Mouse (Mus musculus) MEL (cell line): ENCODE results near the gene Asic3. TPM values are rescaled to one million over a fixed set of nuclear protein-coding genes. Genes with fewer than 3 reads are reported as not detected.
A peak's percentile ranks its signal among the peaks of the same experiment; 100 is the strongest.

Experiments used
- DNase-seq: peaks from one replicate; pipeline ENCODE4 v3.0.0; 2011; ENCODE audit warnings: low read depth, low spot score
- H3K27ac ChIP-seq: 2 replicates; pipeline ENCODE4 v1.5.1; 2012; ENCODE audit warnings: low read depth, mild to moderate bottlenecking, control low read depth, low read length, moderate library complexity; ENCODE audit not compliant: control insufficient read depth
- H3K27me3 ChIP-seq, 2 experiments: fragments of 150-350 bp in 1 of 2; sonication (generic) in 1 of 2; 2 replicates each; pipeline ENCODE4 v1.6.1; 2012; ENCODE audit warnings: low read length in 2 of 2, mild to moderate bottlenecking in 2 of 2, improper control_type of control experiment in 1 of 2, moderate library complexity in 1 of 2; ENCODE audit not compliant: insufficient read depth in 2 of 2, control insufficient read depth in 1 of 2
- H3K36me3 ChIP-seq, 2 experiments: 2 replicates each; pipeline ENCODE4 v1.6.1; 2012 to 2014; ENCODE audit warnings: low read length in 2 of 2, improper control_type of control experiment in 1 of 2, inconsistent platforms in 1 of 2, mild to moderate bottlenecking in 1 of 2; ENCODE audit not compliant: insufficient read depth in 2 of 2, control insufficient read depth in 1 of 2
- H3K4me1 ChIP-seq, 2 experiments: fragments of 150-350 bp in 1 of 2; sonication (generic) in 1 of 2; 2 replicates each; pipeline ENCODE4 v1.6.1; 2012; ENCODE audit warnings: low read length in 2 of 2, improper control_type of control experiment in 1 of 2, mild to moderate bottlenecking in 1 of 2; ENCODE audit not compliant: insufficient read depth in 2 of 2, control insufficient read depth in 1 of 2
- H3K4me3 ChIP-seq, 2 experiments: fragments of 150-350 bp in 1 of 2; sonication (generic) in 1 of 2; 2 replicates each; pipeline ENCODE4 v1.5.1; 2012; ENCODE audit warnings: low read depth in 2 of 2, low read length in 2 of 2, mild to moderate bottlenecking in 2 of 2, moderate library complexity in 2 of 2, control low read depth in 1 of 2, improper control_type of control experiment in 1 of 2; ENCODE audit not compliant: control insufficient read depth in 1 of 2, insufficient read depth in 1 of 2
- H3K79me2 ChIP-seq: 2 replicates; pipeline ENCODE4 v1.6.1; 2012; ENCODE audit warnings: mild to moderate bottlenecking, low read length, moderate library complexity; ENCODE audit not compliant: control insufficient read depth, poor library complexity, insufficient read depth
- H3K9ac ChIP-seq: 2 replicates; pipeline ENCODE4 v1.6.1; 2012; ENCODE audit warnings: low read depth, mild to moderate bottlenecking, control low read depth, low read length, moderate library complexity; ENCODE audit not compliant: control insufficient read depth, poor library complexity, severe bottlenecking
- H3K9me3 ChIP-seq: fragments of 150-350 bp; sonication (generic); replicated peaks from 2 replicates; pipeline ENCODE4 v1.6.1; 2012; ENCODE audit warnings: mild to moderate bottlenecking, low read length, improper control_type of control experiment, moderate library complexity; ENCODE audit not compliant: insufficient read depth
- CHD1 ChIP-seq: IDR thresholded peaks from 2 replicates; pipeline ENCODE4 v1.6.1; 2012; ENCODE audit warnings: low read depth, mild to moderate bottlenecking, inconsistent platforms, low read length, improper control_type of control experiment
- CHD2 ChIP-seq: IDR thresholded peaks from 2 replicates; pipeline ENCODE4 v1.6.1; 2011; ENCODE audit warnings: low read length, improper control_type of control experiment
- CTCF ChIP-seq, 3 experiments: IDR thresholded peaks in 2 of 3; conservative IDR thresholded peaks in 1 of 3; 2 replicates each; pipeline ENCODE4 v1.5.1; 2011 to 2012; ENCODE audit warnings: low read length in 3 of 3, low read depth in 2 of 3, mild to moderate bottlenecking in 2 of 3, improper control_type of control experiment in 1 of 3, inconsistent platforms in 1 of 3, mixed read lengths in 1 of 3, moderate library complexity in 1 of 3; ENCODE audit not compliant: control insufficient read depth in 1 of 3, insufficient read depth in 1 of 3, poor library complexity in 1 of 3, severe bottlenecking in 1 of 3
- E2F4 ChIP-seq: IDR thresholded peaks from 2 replicates; pipeline ENCODE4 v1.6.1; 2011; ENCODE audit warnings: low read depth, low read length, improper control_type of control experiment, borderline replicate concordance
- EP300 ChIP-seq, 2 experiments: IDR thresholded peaks; 2 replicates each; pipeline ENCODE4 v1.6.1; 2011; ENCODE audit warnings: improper control_type of control experiment in 2 of 2, low read length in 2 of 2, low read depth in 1 of 2, mild to moderate bottlenecking in 1 of 2
- ETS1 ChIP-seq: IDR thresholded peaks from 2 replicates; pipeline ENCODE4 v1.6.1; 2012; ENCODE audit warnings: low read depth, mild to moderate bottlenecking, inconsistent platforms, low read length, improper control_type of control experiment, moderate library complexity
- GATA1 ChIP-seq: IDR thresholded peaks from 2 replicates; pipeline ENCODE4 v1.6.1; 2011; ENCODE audit warnings: low read depth, low read length, improper control_type of control experiment
- JUND ChIP-seq: IDR thresholded peaks from 2 replicates; pipeline ENCODE4 v1.6.1; 2011; ENCODE audit warnings: low read depth, mild to moderate bottlenecking, improper control_type of control experiment, low read length
- MAFK ChIP-seq: IDR thresholded peaks from 2 replicates; pipeline ENCODE4 v1.6.1; 2011; ENCODE audit warnings: low read depth, mild to moderate bottlenecking, low read length, improper control_type of control experiment, borderline replicate concordance
- MAX ChIP-seq: IDR thresholded peaks from 2 replicates; pipeline ENCODE4 v1.6.1; 2011; ENCODE audit warnings: low read length, improper control_type of control experiment
- MAZ ChIP-seq: IDR thresholded peaks from 2 replicates; pipeline ENCODE4 v1.6.1; 2012; ENCODE audit warnings: low read depth, mild to moderate bottlenecking, inconsistent platforms, low read length, improper control_type of control experiment
- MYB ChIP-seq: IDR thresholded peaks from 2 replicates; pipeline ENCODE4 v1.6.1; 2011; ENCODE audit warnings: mild to moderate bottlenecking, low read depth, low read length, improper control_type of control experiment
- MYC ChIP-seq: IDR thresholded peaks from 2 replicates; pipeline ENCODE4 v1.6.1; 2011; ENCODE audit warnings: low read depth, mild to moderate bottlenecking, low read length, improper control_type of control experiment, moderate library complexity
- NELFE ChIP-seq: IDR thresholded peaks from 2 replicates; pipeline ENCODE4 v1.6.1; 2011; ENCODE audit warnings: low read depth, low read length, improper control_type of control experiment
- NRF1 ChIP-seq: IDR thresholded peaks from 2 replicates; pipeline ENCODE4 v1.6.1; 2014; ENCODE audit warnings: low read depth, mild to moderate bottlenecking, inconsistent platforms, low read length, improper control_type of control experiment, moderate library complexity; ENCODE audit not compliant: poor library complexity, insufficient read depth, severe bottlenecking
- POLR2A ChIP-seq, 2 experiments: IDR thresholded peaks; 2 replicates each; pipeline ENCODE4 v1.6.1; 2011 to 2012; ENCODE audit warnings: low read length in 2 of 2, mild to moderate bottlenecking in 2 of 2, control low read depth in 1 of 2, improper control_type of control experiment in 1 of 2, low read depth in 1 of 2, moderate library complexity in 1 of 2; ENCODE audit not compliant: control insufficient read depth in 1 of 2, insufficient read depth in 1 of 2, poor library complexity in 1 of 2
- POLR2AphosphoS2 ChIP-seq: IDR thresholded peaks from 2 replicates; pipeline ENCODE4 v1.6.1; 2011; ENCODE audit warnings: low read length, improper control_type of control experiment
- RAD21 ChIP-seq: IDR thresholded peaks from 2 replicates; pipeline ENCODE4 v1.6.1; 2011; ENCODE audit warnings: mild to moderate bottlenecking, low read depth, low read length, improper control_type of control experiment
- RCOR1 ChIP-seq: IDR thresholded peaks from 2 replicates; pipeline ENCODE4 v1.6.1; 2012; ENCODE audit warnings: low read depth, mild to moderate bottlenecking, inconsistent platforms, low read length, improper control_type of control experiment
- SIN3A ChIP-seq: IDR thresholded peaks from 2 replicates; pipeline ENCODE4 v1.6.1; 2012; ENCODE audit warnings: low read length, improper control_type of control experiment, inconsistent platforms
- TAL1 ChIP-seq: IDR thresholded peaks from 2 replicates; pipeline ENCODE4 v1.6.1; 2012; ENCODE audit warnings: mild to moderate bottlenecking, inconsistent platforms, low read length, moderate library complexity, mixed read lengths
- TBP ChIP-seq: IDR thresholded peaks from 2 replicates; pipeline ENCODE4 v1.8.0; 2011; ENCODE audit warnings: low read depth, low read length, improper control_type of control experiment
- TCF12 ChIP-seq: IDR thresholded peaks from 2 replicates; pipeline ENCODE4 v1.6.1; 2014; ENCODE audit warnings: low read depth, mild to moderate bottlenecking, inconsistent platforms, low read length, improper control_type of control experiment, moderate library complexity
- USF2 ChIP-seq, 2 experiments: IDR thresholded peaks; 2 replicates each; pipeline ENCODE4 v1.6.1; 2011 to 2012; ENCODE audit warnings: improper control_type of control experiment in 2 of 2, low read length in 2 of 2, borderline replicate concordance in 1 of 2, inconsistent platforms in 1 of 2, low read depth in 1 of 2, mild to moderate bottlenecking in 1 of 2; ENCODE audit not compliant: insufficient read depth in 1 of 2
- ZC3H11A ChIP-seq: IDR thresholded peaks from 2 replicates; pipeline ENCODE4 v1.6.1; 2012; ENCODE audit warnings: low read depth, mild to moderate bottlenecking, inconsistent platforms, low read length, improper control_type of control experiment
- ZKSCAN1 ChIP-seq: IDR thresholded peaks from 2 replicates; pipeline ENCODE4 v1.6.1; 2012; ENCODE audit warnings: low read depth, mild to moderate bottlenecking, inconsistent platforms, low read length, improper control_type of control experiment, moderate library complexity
- ZNF384 ChIP-seq: IDR thresholded peaks from 2 replicates; pipeline ENCODE4 v1.6.1; 2012; ENCODE audit warnings: low read depth, mild to moderate bottlenecking, inconsistent platforms, low read length, improper control_type of control experiment
- polyA plus RNA-seq, 2 experiments: library from polyadenylated mRNA; stranded (reverse) in 1 of 2; unstranded in 1 of 2; fragments of >175 nt in 1 of 2; fragments of >200 nt in 1 of 2; gene quantifications; 2 replicates each; pipeline versions ENCODE4 v1.2.1 to v1.2.4; 2012; ENCODE audit warnings: low replicate concordance in 2 of 2, low read depth in 1 of 2; ENCODE audit not compliant: insufficient read length in 2 of 2, insufficient read depth in 1 of 2, missing spikeins in 1 of 2
- total RNA-seq: library from RNA; depleted of rRNA; stranded (reverse); fragments of 300-350 nt; gene quantifications from 2 replicates; pipeline ENCODE4 v1.2.3, GENCODE M21; 2012

The Asic3 gene
- total and polyA plus RNA-seq, 3 experiments: 0.04 to 0.35 TPM; not detected in 1

- no peak for TF ChIP-seq MAZ
- TF ChIP-seq JUND: no peak
- no peak for TF ChIP-seq RAD21
- TF ChIP-seq ZC3H11A: no peak
- TF ChIP-seq CHD1: no peak
- TF ChIP-seq TCF12: peak; percentile 55; the same call in 1 of the 2 replicates
- TF ChIP-seq MYC: peak; percentile 43; the same call in 1 of the 2 replicates
- TF ChIP-seq CTCF (IDR thresholded peaks at IDR 0.05 in 2 of 3, conservative IDR thresholded peaks at IDR 0.05 in 1 of 3; ENCODE audit: control insufficient read depth in 1 of 3, insufficient read depth in 1 of 3, low read depth in 2 of 3, low read length in 3 of 3, poor library complexity in 1 of 3, severe bottlenecking in 1 of 3): no peak
- 0 out of 2 replicates have a peak, but pooled peaks have one; percentile 38 for TF ChIP-seq NELFE
- peak; percentile 78 to 82; a peak in 3 of 4 replicates for TF ChIP-seq EP300 (IDR thresholded peaks at IDR 0.05; ENCODE audit: low read depth in 1 of 2, low read length in 2 of 2)
- TF ChIP-seq GATA1: peak; percentile 83
- TF ChIP-seq MAX: no peak
- TF ChIP-seq, all 39 proteins: peak for 12
Observed at GRCm38 (mm10) chr5:24378700-24379099, 34.5 kb upstream of the Asic3 start (continued).

GRCm38 (mm10) chr5:24379501-24379900, 33.7 kb upstream of the Asic3 start:
- Histone ChIP-seq H3K9ac (peak overlapping the region; percentile 26), H3K9me3 (no peaks in the 10 kb centered on the region), H3K36me3 (peaks cover 0 to 43% of the 10 kb centered on the region in 2 experiments; a peak in 2 of 4 replicates), H3K27me3 (no peaks in the 10 kb centered on the region), H3K4me1 (peaks cover 22 to 66% of the 10 kb centered on the region in 2 experiments), H3K27ac (peak overlapping the region; percentile 77), H3K79me2 (no peaks in the 10 kb centered on the region; the same call in 1 of the 2 replicates), H3K4me3 (peak overlapping the region; percentile 2 to 7; a peak in 1 of 4 replicates)
- peak; percentile 62 for DNase-seq
- 0 out of 2 replicates have a peak, but pooled peaks have one; percentile 15 for TF ChIP-seq TAL1
- no peak for TF ChIP-seq ETS1
- TF ChIP-seq RCOR1: 0 out of 2 replicates have a peak, but pooled peaks have one; percentile 18
- 0 out of 2 replicates have a peak, but pooled peaks have one; percentile 25 for TF ChIP-seq TBP
- peak; percentile 21 to 50; a peak in 3 of 4 replicates for TF ChIP-seq EP300 (IDR thresholded peaks at IDR 0.05; ENCODE audit: low read depth in 1 of 2, low read length in 2 of 2)

GRCm38 (mm10) chr5:24380499-24380898, 32.7 kb upstream of the Asic3 start:
- no peaks in the 10 kb centered on the region for H3K27me3 ChIP-seq
- peak overlapping the region; percentile 77; the same call in 1 of the 2 replicates for H3K27ac ChIP-seq
- H3K4me1 ChIP-seq: peaks cover 22 to 72% of the 10 kb centered on the region in 2 experiments
- TF ChIP-seq SIN3A: peak; percentile 92
- peak; percentile 66 for TF ChIP-seq TBP
- no peak for TF ChIP-seq JUND
- TF ChIP-seq GATA1: peak; percentile 96
- TF ChIP-seq NELFE: no peak; the same call in 1 of the 2 replicates
- no peak for TF ChIP-seq ZC3H11A
- no peak for TF ChIP-seq E2F4
- no peak for TF ChIP-seq POLR2A (IDR thresholded peaks at IDR 0.05; ENCODE audit: control insufficient read depth in 1 of 2, insufficient read depth in 1 of 2, low read depth in 1 of 2, low read length in 2 of 2, poor library complexity in 1 of 2)
- TF ChIP-seq NRF1: no peak
- peak; percentile 84 for TF ChIP-seq ETS1
- TF ChIP-seq POLR2AphosphoS2: peak; percentile 30; the same call in 1 of the 2 replicates
- no peak for TF ChIP-seq CTCF (IDR thresholded peaks at IDR 0.05 in 2 of 3, conservative IDR thresholded peaks at IDR 0.05 in 1 of 3; ENCODE audit: control insufficient read depth in 1 of 3, insufficient read depth in 1 of 3, low read depth in 2 of 3, low read length in 3 of 3, poor library complexity in 1 of 3, severe bottlenecking in 1 of 3)
- TF ChIP-seq ZNF384: no peak
- no peak; the same call in 1 of the 2 replicates for TF ChIP-seq CHD2
- TF ChIP-seq USF2 (IDR thresholded peaks at IDR 0.05; ENCODE audit: borderline replicate concordance in 1 of 2, insufficient read depth in 1 of 2, low read depth in 1 of 2, low read length in 2 of 2): no peak
- TF ChIP-seq MYB: peak; percentile 94
- no peak for TF ChIP-seq MAX
- TF ChIP-seq ZKSCAN1: no peak
- TF ChIP-seq RCOR1: peak; percentile 97
- peak; percentile 16; the same call in 1 of the 2 replicates for TF ChIP-seq MAFK

More at GRCm38 (mm10) chr5:24380499-24380898, 32.7 kb upstream of the Asic3 start:
- Histone ChIP-seq H3K9ac (peak overlapping the region; percentile 48), H3K79me2 (no peaks in the 10 kb centered on the region; the same call in 1 of the 2 replicates), H3K36me3 (peaks cover 0 to 52% of the 10 kb centered on the region in 2 experiments; a peak in 2 of 4 replicates), H3K9me3 (no peaks in the 10 kb centered on the region), H3K4me3 (peak overlapping the region in 1 of 2 experiments; percentile 18; a peak in 1 of 4 replicates)
- DNase-seq: peak; percentile 89
